Mouse (Mus musculus): ENCODE results near the gene Zbtb45.

DNA sequence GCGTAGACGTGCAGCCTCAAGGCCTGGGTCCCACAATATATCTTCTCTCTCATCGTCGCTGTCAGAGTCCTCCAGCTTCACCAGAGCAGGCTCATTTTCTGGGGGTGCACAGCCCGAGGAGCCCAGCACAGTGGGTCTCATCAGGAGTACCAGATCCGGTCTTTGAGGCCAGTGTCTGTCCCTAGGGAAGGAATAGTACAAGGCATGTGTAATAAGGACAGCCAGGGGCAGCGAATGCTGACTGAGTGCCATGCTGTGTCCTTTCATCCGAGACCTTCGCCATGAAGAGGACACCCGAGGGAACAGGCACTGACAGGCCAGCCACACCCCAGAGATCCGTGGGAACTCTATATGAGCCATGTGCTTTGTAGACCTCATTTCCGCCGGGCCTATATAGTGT, 43.2 kb upstream of the Zbtb45 start:
- TF ChIP-seq CTCF (conservative IDR thresholded peaks at IDR 0.05; ENCODE audit: low read length) = no peak
- no peak for TF ChIP-seq NANOG (IDR thresholded peaks at IDR 0.05; ENCODE audit: borderline replicate concordance, low read length)

Measured in E14TG2a.4 (cell line).